In the genomic region with DNA sequence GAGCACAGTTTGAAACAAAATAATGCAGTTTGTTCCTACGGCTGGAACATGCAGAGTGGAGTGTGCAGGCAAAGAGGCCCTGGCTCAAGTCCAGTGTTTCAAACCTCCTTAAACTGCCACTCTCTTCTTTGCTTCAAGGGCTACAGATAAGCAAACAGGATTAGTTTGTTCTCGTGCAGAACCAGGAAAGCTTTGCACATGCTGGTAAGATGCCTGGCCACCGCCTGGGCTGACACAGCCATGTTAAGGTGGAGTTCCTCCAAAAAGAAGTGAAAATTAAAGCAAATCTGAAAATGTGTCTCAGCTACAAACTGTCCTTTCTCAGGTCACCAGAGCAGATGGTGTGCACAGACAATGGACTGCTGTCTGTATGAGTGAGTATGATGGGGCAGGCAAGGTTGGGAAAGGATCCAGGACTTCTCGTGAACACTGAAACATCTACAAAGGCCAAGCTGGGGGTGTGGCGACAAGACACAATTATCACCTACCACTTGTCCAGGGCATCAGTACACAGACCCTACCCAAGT, we compare ENCODE assay signal across 8 mouse cellular contexts.
DNase-seq lines count a peak whose midpoint lies in the region; ATAC-seq lines count a peak whose summit lies in the region.

No protein-coding gene starts in this region.

- DNase-seq in embryonic facial prominence, embryonic 14.5 days (ENCODE audit: low spot score) = peak; percentile 87
- peak; percentile 63 for DNase-seq in layer of hippocampus, adult 11-12 months (ENCODE audit: low spot score)
- DNase-seq in lung, postnatal 10 days = peak; percentile 64
- DNase-seq in skeletal muscle tissue, adult 2 months (ENCODE audit: low read depth, low spot score) = peak; percentile 47
- no peak for DNase-seq in spleen, postnatal 36 days (ENCODE audit: low spot score in 2 of 2)

- no peaks in the 10 kb centered on the region for H3K36me3 ChIP-seq in hindbrain, embryonic 13.5 days
- H3K36me3 ChIP-seq in hindbrain, embryonic 12.5 days = no peaks in the 10 kb centered on the region
- no peaks in the 10 kb centered on the region for H3K36me3 ChIP-seq in embryonic facial prominence, embryonic 14.5 days (ENCODE audit: control insufficient read depth, insufficient read depth, low read length)
- no peaks in the 10 kb centered on the region for H3K36me3 ChIP-seq in heart, embryonic 13.5 days

- no peak overlapping the region for H3K4me2 ChIP-seq in hindbrain, embryonic 13.5 days
- no peak overlapping the region for H3K4me2 ChIP-seq in hindbrain, embryonic 12.5 days (replicated peaks)
- no peak overlapping the region for H3K4me2 ChIP-seq in embryonic facial prominence, embryonic 14.5 days (ENCODE audit: low read depth, low read length)
- peak overlapping the region; percentile 54 for H3K4me2 ChIP-seq in heart, embryonic 13.5 days

- no peak overlapping the region for H3K4me3 ChIP-seq in hindbrain, embryonic 13.5 days
- H3K4me3 ChIP-seq in hindbrain, embryonic 12.5 days = no peak overlapping the region
- no peak overlapping the region for H3K4me3 ChIP-seq in embryonic facial prominence, embryonic 14.5 days (ENCODE audit: low read depth, low read length)
- H3K4me3 ChIP-seq in heart, embryonic 13.5 days = no peak overlapping the region

- H3K27ac ChIP-seq in hindbrain, embryonic 13.5 days = peak overlapping the region; percentile 19; the same call in 1 of the 2 replicates
- no peak overlapping the region for H3K27ac ChIP-seq in hindbrain, embryonic 12.5 days
- peak overlapping the region; percentile 53; the same call in 1 of the 2 replicates for H3K27ac ChIP-seq in embryonic facial prominence, embryonic 14.5 days (replicated peaks; ENCODE audit: low read depth, low read length)
- H3K27ac ChIP-seq in heart, embryonic 13.5 days (replicated peaks) = peak overlapping the region; percentile 79

- 50% methylated on average over 5 of the region's 5 CpGs for WGBS in hindbrain, embryonic 13.5 days
- 58% methylated on average over 5 of the region's 5 CpGs for WGBS in hindbrain, embryonic 12.5 days
- 46% methylated on average over 5 of the region's 5 CpGs for WGBS in embryonic facial prominence, embryonic 14.5 days
- 14% methylated on average over 5 of the region's 5 CpGs for WGBS in heart, embryonic 13.5 days

- no peaks in the 10 kb centered on the region for H3K27me3 ChIP-seq in hindbrain, embryonic 13.5 days
- no peaks in the 10 kb centered on the region for H3K27me3 ChIP-seq in hindbrain, embryonic 12.5 days
- H3K27me3 ChIP-seq in embryonic facial prominence, embryonic 14.5 days (replicated peaks; ENCODE audit: control insufficient read depth, insufficient read depth, low read length) = no peaks in the 10 kb centered on the region
- no peaks in the 10 kb centered on the region for H3K27me3 ChIP-seq in heart, embryonic 13.5 days (replicated peaks)

- H3K4me1 ChIP-seq in hindbrain, embryonic 13.5 days (replicated peaks) = peaks cover 9% of the 10 kb centered on the region; the same call in 1 of the 2 replicates
- H3K4me1 ChIP-seq in hindbrain, embryonic 12.5 days = peaks cover 5% of the 10 kb centered on the region; the same call in 1 of the 2 replicates
- H3K4me1 ChIP-seq in embryonic facial prominence, embryonic 14.5 days (ENCODE audit: control insufficient read depth, insufficient read depth, low read length) = peaks cover 5% of the 10 kb centered on the region
- peaks cover 30% of the 10 kb centered on the region for H3K4me1 ChIP-seq in heart, embryonic 13.5 days

- no peak overlapping the region for H3K9ac ChIP-seq in hindbrain, embryonic 13.5 days
- H3K9ac ChIP-seq in hindbrain, embryonic 12.5 days = no peak overlapping the region
- H3K9ac ChIP-seq in embryonic facial prominence, embryonic 14.5 days (ENCODE audit: low read depth, low read length) = no peak overlapping the region
- H3K9ac ChIP-seq in heart, embryonic 13.5 days = no peak overlapping the region

- no peak for ATAC-seq in hindbrain, embryonic 13.5 days (ENCODE audit: low FRiP score)
- ATAC-seq in hindbrain, embryonic 12.5 days (ENCODE audit: low FRiP score) = no peak
- peak; percentile 84 for ATAC-seq in embryonic facial prominence, embryonic 14.5 days (ENCODE audit: low read depth)
- peak; percentile 14; the same call in 1 of the 2 replicates for ATAC-seq in heart, embryonic 13.5 days (ENCODE audit: extremely low read depth, insufficient number of reproducible peaks, low FRiP score, low TSS enrichment)

- no peaks in the 10 kb centered on the region for H3K9me3 ChIP-seq in hindbrain, embryonic 13.5 days
- no peaks in the 10 kb centered on the region for H3K9me3 ChIP-seq in hindbrain, embryonic 12.5 days (replicated peaks)
- no peaks in the 10 kb centered on the region for H3K9me3 ChIP-seq in embryonic facial prominence, embryonic 14.5 days (ENCODE audit: control insufficient read depth, low read length)
- H3K9me3 ChIP-seq in heart, embryonic 13.5 days = no peaks in the 10 kb centered on the region

Comparison
In these comparisons a context has a peak if more than half of its experiments do, and no peak if none do; other contexts are left out.
1. ATAC-seq: peak in embryonic facial prominence, embryonic 14.5 days (single experiment) and heart, embryonic 13.5 days (single experiment); none in hindbrain, embryonic 13.5 days (single experiment) and hindbrain, embryonic 12.5 days (single experiment).
2. DNase-seq: peak in embryonic facial prominence, embryonic 14.5 days (single experiment), layer of hippocampus, adult 11-12 months (single experiment), lung, postnatal 10 days (single experiment) and skeletal muscle tissue, adult 2 months (single experiment); none in spleen, postnatal 36 days (0 of 2).